Mouse (Mus musculus) hindbrain, embryonic 16.5 days (tissue): ENCODE data around the gene Ulk2. TPM values are rescaled to one million over a fixed set of nuclear protein-coding genes. Genes with fewer than 3 reads are reported as not detected.
"Not testable (repeated sequence)": the region's sequence is repeated elsewhere in the genome, so short reads cannot be mapped to it uniquely, and the experiment has no call there.

Experiments
- ATAC-seq: fragments of 200-750 bp; cut with Nextera tagmentation; 2 replicates; pipeline ENCODE4 v1.8.0; 2017; ENCODE audit warnings: moderate TSS enrichment, moderate library complexity
- H3K27ac ChIP-seq: fragments of 300-500 bp; sonication (generic); 2 replicates; pipeline ENCODE4 v1.5.1; 2014; ENCODE audit warnings: low read depth, mild to moderate bottlenecking, control low read depth, low read length, moderate library complexity
- H3K27me3 ChIP-seq: fragments of 300-500 bp; sonication (generic); replicated peaks from 2 replicates; pipeline ENCODE4 v1.6.1; 2014; ENCODE audit warnings: low read length; ENCODE audit not compliant: control insufficient read depth, insufficient read depth
- H3K36me3 ChIP-seq: fragments of 300-500 bp; sonication (generic); 2 replicates; pipeline ENCODE4 v1.6.1; 2014; ENCODE audit warnings: mild to moderate bottlenecking, low read length, moderate library complexity, mixed read lengths; ENCODE audit not compliant: control insufficient read depth, insufficient read depth
- H3K4me1 ChIP-seq: fragments of 300-500 bp; sonication (generic); 2 replicates; pipeline ENCODE4 v1.6.1; 2014; ENCODE audit warnings: low read depth, low read length; ENCODE audit not compliant: control insufficient read depth, insufficient read depth
- H3K4me2 ChIP-seq: fragments of 300-500 bp; sonication (generic); 2 replicates; pipeline ENCODE4 v1.6.1; 2014; ENCODE audit warnings: mild to moderate bottlenecking, low read length, control low read depth, moderate library complexity
- H3K4me3 ChIP-seq: fragments of 300-500 bp; sonication (generic); 2 replicates; pipeline ENCODE4 v1.5.1; 2014; ENCODE audit warnings: mild to moderate bottlenecking, low read length, control low read depth, moderate library complexity
- H3K9ac ChIP-seq: fragments of 300-500 bp; sonication (generic); 2 replicates; pipeline ENCODE4 v1.6.1; 2014; ENCODE audit warnings: low read depth, mild to moderate bottlenecking, control low read depth, low read length, moderate library complexity
- H3K9me3 ChIP-seq: fragments of 300-500 bp; sonication (generic); 2 replicates; pipeline ENCODE4 v1.6.1; 2014; ENCODE audit warnings: mild to moderate bottlenecking, low read length, moderate library complexity; ENCODE audit not compliant: control insufficient read depth
- WGBS: fragments of 180-500 bp; shearing (Covaris S2); extraction: QIAGEN DNeasy Blood & Tissue Kit; methylation state at CpG from one replicate; pipeline ENCODE4 v1.1.7; 2014; 5-methylcytosine and 5-hydroxymethylcytosine counted together
- polyA plus RNA-seq: library from polyadenylated mRNA; unstranded; fragments of >200 nt; fragmentation: Nextera tagmentation; extraction: Ambion mirVana; gene quantifications from 2 replicates; pipeline ENCODE4 v1.2.1, GENCODE M21; 2015

Ulk2 gene
- polyA plus RNA-seq, 1 experiment from 2014 or later = 31.1 TPM

- 91% methylated on average over 3 of the region's 3 CpGs for WGBS
- peaks cover 30% of the 10 kb centered on the region for H3K36me3 ChIP-seq
- not testable (repeated sequence) for H3K9me3 ChIP-seq
Observed at GRCm38 (mm10) chr11:61782526-61782925, 72.3 kb downstream of the Ulk2 start.

GRCm38 (mm10) chr11:61774551-61775149 lies 80.2 kb downstream of the Ulk2 start:
- H3K4me3 ChIP-seq = no peak overlapping the region
- no peak overlapping the region for H3K4me2 ChIP-seq
- no peaks in the 10 kb centered on the region for H3K4me1 ChIP-seq
- no peak overlapping the region for H3K27ac ChIP-seq
- no peak overlapping the region for H3K9ac ChIP-seq
- no peaks in the 10 kb centered on the region for H3K27me3 ChIP-seq
- ATAC-seq = no peak
- WGBS = 88% methylated on average over 4 of the region's 4 CpGs
- peaks cover 17% of the 10 kb centered on the region for H3K36me3 ChIP-seq
- no peaks in the 10 kb centered on the region for H3K9me3 ChIP-seq

More at GRCm38 (mm10) chr11:61782526-61782925, 72.3 kb downstream of the Ulk2 start:
- H3K4me2 ChIP-seq, H3K9ac ChIP-seq, ATAC-seq, H3K4me1 ChIP-seq, H3K27ac ChIP-seq, H3K27me3 ChIP-seq, H3K4me3 ChIP-seq: not testable (repeated sequence)

- Histone ChIP-seq H3K27me3 (no peaks in the 10 kb centered on the region), H3K27ac (peak within 1 kb of the TSS; percentile 93), H3K9ac (peak within 1 kb of the TSS; percentile 85), H3K4me3 (peak within 1 kb of the TSS; percentile 75), H3K36me3 (no peaks in the 10 kb centered on the region), H3K4me1 (peaks cover 5% of the 10 kb centered on the region), H3K9me3 (no peaks in the 10 kb centered on the region), H3K4me2 (peak within 1 kb of the TSS; percentile 65)
- peak; percentile 94 for ATAC-seq
- under 1% methylated on average over 45 of the region's 51 CpGs for WGBS
Observed at GRCm38 (mm10) chr11:61761584-61762407, 93.1 kb downstream of the Ulk2 start, which contains the start of gene Prpsap2. Prpsap2 (minus strand) TSS chr11:61762088.

GRCm38 (mm10) chr11:61760518-61760917 lies 94.4 kb downstream of the Ulk2 start:
- Histone ChIP-seq H3K36me3 (peaks cover 4% of the 10 kb centered on the region; the same call in 1 of the 2 replicates), H3K4me1 (peaks cover 5% of the 10 kb centered on the region), H3K9ac (no peak overlapping the region), H3K27ac (no peak overlapping the region), H3K27me3 (no peaks in the 10 kb centered on the region), H3K9me3 (no peaks in the 10 kb centered on the region), H3K4me3 (peak overlapping the region; percentile 75), H3K4me2 (peak overlapping the region; percentile 65)
- WGBS = 66% methylated on average over 5 of the region's 5 CpGs
- ATAC-seq = no peak

- Histone ChIP-seq H3K4me2 (no peak overlapping the region), H3K9ac (no peak overlapping the region), H3K27me3 (no peaks in the 10 kb centered on the region), H3K4me1 (peaks cover 5% of the 10 kb centered on the region), H3K9me3 (no peaks in the 10 kb centered on the region), H3K4me3 (no peak overlapping the region), H3K36me3 (peaks cover 21% of the 10 kb centered on the region), H3K27ac (no peak overlapping the region)
- no peak for ATAC-seq
- 87% methylated on average over 2 of the region's 2 CpGs for WGBS
Observed at GRCm38 (mm10) chr11:61757151-61757550, 97.7 kb downstream of the Ulk2 start.

- ATAC-seq = no peak
- H3K4me2 ChIP-seq = no peak overlapping the region
- H3K27ac ChIP-seq = no peak overlapping the region
- H3K4me3 ChIP-seq = no peak overlapping the region
- H3K9me3 ChIP-seq = no peaks in the 10 kb centered on the region
- no peaks in the 10 kb centered on the region for H3K4me1 ChIP-seq
- peaks cover 34% of the 10 kb centered on the region for H3K36me3 ChIP-seq
- no peaks in the 10 kb centered on the region for H3K27me3 ChIP-seq
- H3K9ac ChIP-seq = no peak overlapping the region
- 81% methylated on average over 5 of the region's 5 CpGs for WGBS
Observed at GRCm38 (mm10) chr11:61751612-61752011, 103.3 kb downstream of the Ulk2 start.

GRCm38 (mm10) chr11:61747161-61747560 lies 107.7 kb downstream of the Ulk2 start:
- no peaks in the 10 kb centered on the region for H3K27me3 ChIP-seq
- 65% methylated on average over 3 of the region's 3 CpGs for WGBS
- no peak overlapping the region for H3K9ac ChIP-seq
- H3K9me3 ChIP-seq = no peaks in the 10 kb centered on the region
- ATAC-seq = no peak
- H3K27ac ChIP-seq = no peak overlapping the region
- H3K36me3 ChIP-seq = peaks cover 18% of the 10 kb centered on the region
- no peak overlapping the region for H3K4me2 ChIP-seq
- no peaks in the 10 kb centered on the region; the same call in 1 of the 2 replicates for H3K4me1 ChIP-seq
- H3K4me3 ChIP-seq = no peak overlapping the region

- no peak overlapping the region for H3K4me2 ChIP-seq
- WGBS = 95% methylated on average over 9 of the region's 9 CpGs
- H3K9ac ChIP-seq = no peak overlapping the region
- H3K9me3 ChIP-seq = no peaks in the 10 kb centered on the region
- no peaks in the 10 kb centered on the region; the same call in 1 of the 2 replicates for H3K4me1 ChIP-seq
- H3K27ac ChIP-seq = no peak overlapping the region
- H3K4me3 ChIP-seq = no peak overlapping the region
- H3K36me3 ChIP-seq = peaks cover 13% of the 10 kb centered on the region
- ATAC-seq = no peak
- H3K27me3 ChIP-seq = no peaks in the 10 kb centered on the region
Observed at GRCm38 (mm10) chr11:61745781-61746180, 109.1 kb downstream of the Ulk2 start.

GRCm38 (mm10) chr11:61744460-61744859 lies 110.4 kb downstream of the Ulk2 start:
- H3K27me3 ChIP-seq = no peaks in the 10 kb centered on the region
- ATAC-seq = no peak
- no peak overlapping the region for H3K9ac ChIP-seq
- no peak overlapping the region for H3K27ac ChIP-seq
- H3K4me1 ChIP-seq = no peaks in the 10 kb centered on the region; the same call in 1 of the 2 replicates
- H3K36me3 ChIP-seq = peaks cover 22% of the 10 kb centered on the region
- H3K4me3 ChIP-seq = no peak overlapping the region
- WGBS = 62% methylated on average over 3 of the region's 3 CpGs
- no peak overlapping the region for H3K4me2 ChIP-seq
- no peaks in the 10 kb centered on the region for H3K9me3 ChIP-seq
